ENCODE assay signal across 24 mouse cellular contexts in the genomic region with DNA sequence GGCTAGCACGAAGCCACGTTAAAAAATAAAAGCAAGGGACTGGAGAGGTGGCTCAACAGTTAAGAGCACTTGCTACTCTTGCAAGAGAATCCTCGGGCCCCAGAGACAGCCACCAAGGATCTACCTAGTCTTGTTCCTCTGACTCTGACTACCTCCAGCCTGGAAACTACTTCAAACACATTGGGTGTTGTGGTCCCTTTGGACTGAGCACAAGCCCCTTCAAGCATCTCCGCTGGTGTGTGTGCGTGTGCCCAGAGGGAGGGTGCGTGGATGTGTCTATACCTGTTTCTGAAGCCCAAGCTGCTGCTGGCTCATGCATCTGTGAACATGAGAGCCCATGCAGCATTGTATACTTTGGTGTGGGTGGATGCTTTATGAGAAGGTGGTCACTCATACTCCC. TPM values are rescaled to one million over a fixed set of nuclear protein-coding genes. Genes with fewer than 3 reads are reported as not detected.
A peak's percentile ranks its signal among the peaks of the same experiment; 100 is the strongest.
DNase-seq lines count a peak whose midpoint lies in the region; ATAC-seq and TF ChIP-seq lines count a peak whose summit lies in the region.
"Had no signal": no experiment of that assay in that cellular context is flagged by ENCODE, and none has a peak within 500 bp of the region (broad histone marks: within the 10 kb centered on the region; RNA-seq: fewer than 3 reads in every experiment).

No protein-coding gene starts in this region.

- TF ChIP-seq EP300 in CH12.LX (IDR thresholded peaks at IDR 0.05; ENCODE audit: low read length) (no peak), MEL (IDR thresholded peaks at IDR 0.05; ENCODE audit: low read depth in 1 of 2, low read length in 2 of 2) (no peak)

- TF ChIP-seq CTCF in midbrain, postnatal 0 days (IDR thresholded peaks at IDR 0.05), result no peak
- TF ChIP-seq CTCF in CH12.LX (conservative IDR thresholded peaks at IDR 0.05 in 1 of 2, IDR thresholded peaks at IDR 0.05 in 1 of 2; ENCODE audit: low read depth in 2 of 2, low read length in 2 of 2), result no peak
- no peak for TF ChIP-seq CTCF in MEL (IDR thresholded peaks at IDR 0.05 in 2 of 3, conservative IDR thresholded peaks at IDR 0.05 in 1 of 3; ENCODE audit: control insufficient read depth in 1 of 3, insufficient read depth in 1 of 3, low read depth in 2 of 3, low read length in 3 of 3, poor library complexity in 1 of 3, severe bottlenecking in 1 of 3)

- no peak for ATAC-seq in midbrain, postnatal 0 days (ENCODE audit: low FRiP score)
- no peak for ATAC-seq in midbrain, embryonic 16.5 days
- ATAC-seq in neural tube, embryonic 15.5 days (ENCODE audit: low FRiP score), result no peak
- ATAC-seq: activated CD4-positive, CD25-positive, alpha-beta regulatory T cell, adult 4 months; CD4-positive, CD25-positive, alpha-beta regulatory T cell, adult 4 months; Patski had no signal

- no peaks in the 10 kb centered on the region for H3K9me3 ChIP-seq in midbrain, postnatal 0 days (ENCODE audit: low read length)
- no peaks in the 10 kb centered on the region for H3K9me3 ChIP-seq in midbrain, embryonic 16.5 days (replicated peaks; ENCODE audit: control insufficient read depth, low read length, poor library complexity, severe bottlenecking)
- H3K9me3 ChIP-seq in neural tube, embryonic 15.5 days (replicated peaks), result no peaks in the 10 kb centered on the region
- H3K9me3 ChIP-seq in CH12.LX (replicated peaks; ENCODE audit: low read length) (no peaks in the 10 kb centered on the region), MEL (replicated peaks; ENCODE audit: insufficient read depth, low read length) (no peaks in the 10 kb centered on the region)
- H3K9me3 ChIP-seq: G1E had no signal

- peaks cover 22% of the 10 kb centered on the region; the same call in 1 of the 2 replicates for H3K4me1 ChIP-seq in midbrain, postnatal 0 days (ENCODE audit: insufficient read depth, low read length)
- H3K4me1 ChIP-seq in midbrain, embryonic 16.5 days (ENCODE audit: control insufficient read depth, insufficient read depth, low read length), result peaks cover 24% of the 10 kb centered on the region
- peaks cover 27% of the 10 kb centered on the region for H3K4me1 ChIP-seq in neural tube, embryonic 15.5 days
- H3K4me1 ChIP-seq in CH12.LX (ENCODE audit: control insufficient read depth in 1 of 2, insufficient read depth in 2 of 2), result peaks cover 11 to 28% of the 10 kb centered on the region in 2 experiments
- H3K4me1 ChIP-seq in MEL (ENCODE audit: control insufficient read depth in 1 of 2, insufficient read depth in 2 of 2, low read length in 2 of 2), result no peaks in the 10 kb centered on the region

- peak overlapping the region; percentile 13; the same call in 1 of the 2 replicates for H3K9ac ChIP-seq in midbrain, postnatal 0 days (replicated peaks; ENCODE audit: low read length, poor library complexity, severe bottlenecking)
- no peak overlapping the region for H3K9ac ChIP-seq in midbrain, embryonic 16.5 days (ENCODE audit: low read depth, low read length)
- H3K9ac ChIP-seq in neural tube, embryonic 15.5 days (replicated peaks), result no peak overlapping the region
- H3K9ac ChIP-seq in CH12.LX (ENCODE audit: insufficient read depth, low read depth), result no peak overlapping the region
- H3K9ac ChIP-seq in MEL (ENCODE audit: control insufficient read depth, low read depth, low read length, poor library complexity, severe bottlenecking), result no peak overlapping the region

- no peaks in the 10 kb centered on the region for H3K79me2 ChIP-seq in CH12.LX (replicated peaks; ENCODE audit: control insufficient read depth, extremely low read depth, insufficient read depth, poor library complexity, severe bottlenecking)
- H3K79me2 ChIP-seq in MEL (ENCODE audit: control insufficient read depth, insufficient read depth, low read length, poor library complexity), result no peaks in the 10 kb centered on the region

- peaks cover 24% of the 10 kb centered on the region for H3K36me3 ChIP-seq in midbrain, postnatal 0 days (ENCODE audit: insufficient read depth, low read length)
- H3K36me3 ChIP-seq in midbrain, embryonic 16.5 days (ENCODE audit: control insufficient read depth, insufficient read depth, low read length), result peaks cover 10% of the 10 kb centered on the region
- H3K36me3 ChIP-seq in neural tube, embryonic 15.5 days, result peaks cover 33% of the 10 kb centered on the region
- H3K36me3 ChIP-seq in CH12.LX (replicated peaks in 1 of 2; ENCODE audit: control insufficient read depth in 1 of 2, insufficient read depth in 1 of 2, low read length in 1 of 2), result peaks cover 34 to 60% of the 10 kb centered on the region in 2 experiments
- no peaks in the 10 kb centered on the region for H3K36me3 ChIP-seq in MEL (ENCODE audit: control insufficient read depth in 1 of 2, insufficient read depth in 2 of 2, low read length in 2 of 2)

- dilution Hi-C loops in CH12.LX (cut with MboI; ENCODE audit: extremely low pct_ligation_motif_present, extremely low pct_unique_long_range_greater_than_20kb, low sequenced_read_pairs), result no loop called here

- no peak for DNase-seq in midbrain, postnatal 0 days (ENCODE audit: low spot score)
- peak; percentile 12 for DNase-seq in neural tube, embryonic 10.5 days (ENCODE audit: extremely low spot score, low spot score)
- DNase-seq in CH12.LX (ENCODE audit: extremely low read depth), result no peak
- DNase-seq in MEL (ENCODE audit: low read depth, low spot score), result no peak
- DNase-seq in spleen, adult 12 weeks (ENCODE audit: low spot score), result no peak
- DNase-seq in thymus, postnatal 10 days (ENCODE audit: low spot score in 2 of 2), result no peak
- DNase-seq: adrenal gland, adult 2 months; adrenal gland, adult 8-10 months; adrenal gland, postnatal 10 days; adrenal gland, postnatal 14 days; adrenal gland, postnatal 25 days; adrenal gland, postnatal 36 days; B cell, adult 2 months; cerebellum, adult 11 months; cerebellum, adult 11-12 months; cerebellum, adult 18-20 months; cerebellum, adult 2 months had no signal

- TF ChIP-seq POLR2A in CH12.LX (IDR thresholded peaks at IDR 0.05; ENCODE audit: low read depth, low read length) (no peak), MEL (IDR thresholded peaks at IDR 0.05; ENCODE audit: control insufficient read depth in 1 of 2, insufficient read depth in 1 of 2, low read depth in 1 of 2, low read length in 2 of 2, poor library complexity in 1 of 2) (no peak)

- no peaks in the 10 kb centered on the region for H3K27me3 ChIP-seq in midbrain, postnatal 0 days (ENCODE audit: insufficient read depth, low read length)
- H3K27me3 ChIP-seq in midbrain, embryonic 16.5 days (ENCODE audit: control insufficient read depth, insufficient read depth, low read depth, low read length), result no peaks in the 10 kb centered on the region
- peaks cover 28% of the 10 kb centered on the region for H3K27me3 ChIP-seq in neural tube, embryonic 15.5 days (replicated peaks)
- H3K27me3 ChIP-seq in CH12.LX (replicated peaks) (no peaks in the 10 kb centered on the region), MEL (ENCODE audit: control insufficient read depth in 1 of 2, insufficient read depth in 2 of 2, low read length in 2 of 2) (no peaks in the 10 kb centered on the region)
- H3K27me3 ChIP-seq: Patski had no signal

- in situ Hi-C loops in CH12.LX (cut with MboI; ENCODE audit: low pct_ligation_motif_present, low pct_unique_long_range_greater_than_20kb, low sequenced_read_pairs), result loop anchor here (10.0 kb wide), 2 partner anchors 451 to 731 kb away; no protein-coding TSS in a partner anchor

- WGBS in midbrain, postnatal 0 days, result 87% methylated on average over 6 of the region's 6 CpGs
- WGBS in midbrain, embryonic 16.5 days, result 89% methylated on average over 6 of the region's 6 CpGs
- WGBS in neural tube, embryonic 15.5 days, result 86% methylated on average over 6 of the region's 6 CpGs

- no peak overlapping the region for H3K4me3 ChIP-seq in midbrain, postnatal 0 days (ENCODE audit: low read depth, low read length)
- no peak overlapping the region for H3K4me3 ChIP-seq in midbrain, embryonic 16.5 days (ENCODE audit: low read depth, low read length)
- H3K4me3 ChIP-seq in neural tube, embryonic 15.5 days (replicated peaks), result no peak overlapping the region
- no peak overlapping the region for H3K4me3 ChIP-seq in CH12.LX (replicated peaks in 1 of 3; ENCODE audit: low read depth in 2 of 3, low read length in 2 of 3, poor library complexity in 1 of 3)
- no peak overlapping the region for H3K4me3 ChIP-seq in MEL (ENCODE audit: control insufficient read depth in 1 of 2, insufficient read depth in 1 of 2, low read depth in 2 of 2, low read length in 2 of 2)

- TF ChIP-seq RAD21 in CH12.LX (IDR thresholded peaks at IDR 0.05; ENCODE audit: low read depth, low read length), result no peak
- no peak for TF ChIP-seq RAD21 in MEL (IDR thresholded peaks at IDR 0.05; ENCODE audit: low read depth, low read length)

- H3K4me2 ChIP-seq in midbrain, postnatal 0 days (ENCODE audit: low read depth, low read length, poor library complexity, severe bottlenecking), result no peak overlapping the region
- no peak overlapping the region for H3K4me2 ChIP-seq in midbrain, embryonic 16.5 days (ENCODE audit: low read length)
- H3K4me2 ChIP-seq in neural tube, embryonic 15.5 days, result no peak overlapping the region
- no peak overlapping the region for H3K4me2 ChIP-seq in CH12.LX (ENCODE audit: insufficient read depth, low read depth, poor library complexity, severe bottlenecking)

- H3K27ac ChIP-seq in midbrain, postnatal 0 days (ENCODE audit: low read depth, low read length), result no peak overlapping the region
- no peak overlapping the region for H3K27ac ChIP-seq in midbrain, embryonic 16.5 days (ENCODE audit: low read length)
- H3K27ac ChIP-seq in neural tube, embryonic 15.5 days (replicated peaks), result no peak overlapping the region
- H3K27ac ChIP-seq in CH12.LX (ENCODE audit: insufficient read depth, low read depth), result no peak overlapping the region
- H3K27ac ChIP-seq in MEL (ENCODE audit: control insufficient read depth, low read depth, low read length), result no peak overlapping the region

RNA-seq across cellular contexts. Expression of a gene that starts 17.4 kb away (rescaled TPM):
- 10.3 and 10.9 TPM in 2 replicates for total RNA-seq in midbrain, postnatal 0 days (2014; rRNA removed)
- 30.7 and 31.7 TPM in 2 replicates for polyA plus RNA-seq in midbrain, postnatal 0 days (2015; fragmentation: Nextera tagmentation; extraction: Ambion mirVana)
- polyA plus RNA-seq in midbrain, embryonic 16.5 days (2015; fragmentation: Nextera tagmentation; extraction: Ambion mirVana), result 39.8 and 43.8 TPM in 2 replicates
- 41.4 and 47.8 TPM in 2 replicates for polyA plus RNA-seq in neural tube, embryonic 15.5 days (2015; fragmentation: Nextera tagmentation; extraction: Ambion mirVana)
- total RNA-seq in CH12.LX (2012; rRNA removed) (52.7 and 63.2 TPM in 2 replicates), CH12.LX (2014; rRNA removed) (78.1 and 84.4 TPM in 2 replicates), MEL (2012; rRNA removed) (65.3 and 68.3 TPM in 2 replicates)
- polyA plus RNA-seq in CH12.LX (2012; ENCODE audit: insufficient read length, low read depth) (102 and 107 TPM in 2 replicates), MEL (2012; ENCODE audit: insufficient read depth in 1 of 2, insufficient read length in 2 of 2, low read depth in 1 of 2, low replicate concordance in 2 of 2, missing spikeins in 1 of 2) (10 to 100 TPM in 1 of 2 experiments, not detected in 1; 86.9 TPM)

RNA-seq across cellular contexts. Expression of a gene that starts 19.4 kb away (rescaled TPM):
- total RNA-seq in midbrain, postnatal 0 days (2014; rRNA removed), result 17.7 and 19.8 TPM in 2 replicates
- 11.4 and 11.5 TPM in 2 replicates for polyA plus RNA-seq in midbrain, postnatal 0 days (2015; fragmentation: Nextera tagmentation; extraction: Ambion mirVana)
- polyA plus RNA-seq in midbrain, embryonic 16.5 days (2015; fragmentation: Nextera tagmentation; extraction: Ambion mirVana), result 12.3 and 14.4 TPM in 2 replicates
- polyA plus RNA-seq in neural tube, embryonic 15.5 days (2015; fragmentation: Nextera tagmentation; extraction: Ambion mirVana), result 4.7 and 6.8 TPM in 2 replicates
- total RNA-seq in CH12.LX (2012; rRNA removed) (not detected in 2 replicates), CH12.LX (2014; rRNA removed) (not detected in 2 replicates), MEL (2012; rRNA removed) (not detected in 2 replicates)
- polyA plus RNA-seq in CH12.LX (2012; ENCODE audit: insufficient read length, low read depth) (not detected in 2 replicates), MEL (2012; ENCODE audit: insufficient read depth in 1 of 2, insufficient read length in 2 of 2, low read depth in 1 of 2, low replicate concordance in 2 of 2, missing spikeins in 1 of 2) (not detected)
- total RNA-seq: adrenal gland, adult 18-20 months; adrenal gland, postnatal 25 days had no signal
- polyA plus RNA-seq: activated CD4-positive, CD25-positive, alpha-beta regulatory T cell, adult 4 months; CD4-positive, CD25-positive, alpha-beta regulatory T cell, adult 4 months; G1E had no signal

RNA-seq across cellular contexts. Expression of a gene that starts 24.5 kb away (rescaled TPM):
- total RNA-seq in midbrain, postnatal 0 days (2014; rRNA removed), result 5.0 and 6.9 TPM in 2 replicates
- 1.7 and 2.0 TPM in 2 replicates for polyA plus RNA-seq in midbrain, postnatal 0 days (2015; fragmentation: Nextera tagmentation; extraction: Ambion mirVana)
- 1.5 and 1.7 TPM in 2 replicates for polyA plus RNA-seq in midbrain, embryonic 16.5 days (2015; fragmentation: Nextera tagmentation; extraction: Ambion mirVana)
- polyA plus RNA-seq in neural tube, embryonic 15.5 days (2015; fragmentation: Nextera tagmentation; extraction: Ambion mirVana), result 1.8 and 3.3 TPM in 2 replicates
- total RNA-seq in CH12.LX (2012; rRNA removed) (10.4 and 10.8 TPM in 2 replicates), CH12.LX (2014; rRNA removed) (3.6 and 4.1 TPM in 2 replicates), MEL (2012; rRNA removed) (5.6 TPM in 2 replicates)
- polyA plus RNA-seq in CH12.LX (2012; ENCODE audit: insufficient read length, low read depth) (14.8 and 20.8 TPM in 2 replicates), MEL (2012; ENCODE audit: insufficient read depth in 1 of 2, insufficient read length in 2 of 2, low read depth in 1 of 2, low replicate concordance in 2 of 2, missing spikeins in 1 of 2) (10 to 100 TPM in 1 of 2 experiments, not detected in 1; 13.8 TPM)

RNA-seq across cellular contexts. Expression of a gene that starts 38.6 kb away (rescaled TPM):
- 32.8 and 34.3 TPM in 2 replicates for total RNA-seq in midbrain, postnatal 0 days (2014; rRNA removed)
- 73.8 and 75.9 TPM in 2 replicates for polyA plus RNA-seq in midbrain, postnatal 0 days (2015; fragmentation: Nextera tagmentation; extraction: Ambion mirVana)
- 98.1 and 106 TPM in 2 replicates for polyA plus RNA-seq in midbrain, embryonic 16.5 days (2015; fragmentation: Nextera tagmentation; extraction: Ambion mirVana)
- polyA plus RNA-seq in neural tube, embryonic 15.5 days (2015; fragmentation: Nextera tagmentation; extraction: Ambion mirVana), result 88.4 and 105 TPM in 2 replicates
- total RNA-seq in CH12.LX (2012; rRNA removed) (100 and 129 TPM in 2 replicates), CH12.LX (2014; rRNA removed) (122 and 146 TPM in 2 replicates), MEL (2012; rRNA removed) (136 and 144 TPM in 2 replicates)
- polyA plus RNA-seq in CH12.LX (2012; ENCODE audit: insufficient read length, low read depth) (134 and 156 TPM in 2 replicates), MEL (2012; ENCODE audit: insufficient read depth in 1 of 2, insufficient read length in 2 of 2, low read depth in 1 of 2, low replicate concordance in 2 of 2, missing spikeins in 1 of 2) (100 to 1,000 TPM; 127 to 295 TPM)
